Mouse (Mus musculus) limb, embryonic 11.5 days (tissue): ENCODE measurements at regions not wholly inside any gene's neighbourhood (a gene's known extent, or its start where the extent isn't known, plus 50 kb on each side); places are given as distances from the start of the nearest gene placed in this dataset.

ENCODE experiments used
- ATAC-seq: fragments of 200-750 bp; cut with Nextera tagmentation; 2 replicates; pipeline ENCODE4 v1.8.0; 2017; ENCODE audit warnings: low read depth; ENCODE audit not compliant: insufficient number of reproducible peaks, low FRiP score, low TSS enrichment
- DNase-seq: peaks from one replicate; pipeline ENCODE4 v3.0.0-alpha.2; 2015; ENCODE audit warnings: low spot score
- H3K27ac ChIP-seq: fragments of 300-500 bp; sonication (generic); replicated peaks from 2 replicates; pipeline ENCODE4 v1.5.1; 2014; ENCODE audit warnings: low read depth, mild to moderate bottlenecking, low read length
- H3K27me3 ChIP-seq: fragments of 300-500 bp; sonication (generic); 2 replicates; pipeline ENCODE4 v1.6.1; 2014; ENCODE audit warnings: mild to moderate bottlenecking, low read length, mixed read lengths; ENCODE audit not compliant: control insufficient read depth, insufficient read depth
- H3K36me3 ChIP-seq: fragments of 300-500 bp; sonication (generic); 2 replicates; pipeline ENCODE4 v1.6.1; 2014; ENCODE audit warnings: mild to moderate bottlenecking, low read length, moderate library complexity, mixed read lengths; ENCODE audit not compliant: control insufficient read depth, insufficient read depth
- H3K4me1 ChIP-seq: fragments of 300-500 bp; sonication (generic); 2 replicates; pipeline ENCODE4 v1.6.1; 2014; ENCODE audit warnings: low read length, mixed read lengths; ENCODE audit not compliant: control insufficient read depth, insufficient read depth
- H3K4me2 ChIP-seq: fragments of 300-500 bp; sonication (generic); 2 replicates; pipeline ENCODE4 v1.6.1; 2014; ENCODE audit warnings: low read depth, mild to moderate bottlenecking, moderate library complexity; ENCODE audit not compliant: severe bottlenecking
- H3K4me3 ChIP-seq: fragments of 300-500 bp; sonication (generic); 2 replicates; pipeline ENCODE4 v1.5.1; 2014; ENCODE audit warnings: low read depth, low read length
- H3K9ac ChIP-seq: fragments of 300-500 bp; sonication (generic); 2 replicates; pipeline ENCODE4 v1.6.1; 2014; ENCODE audit warnings: mild to moderate bottlenecking, low read length
- H3K9me3 ChIP-seq: fragments of 300-500 bp; sonication (generic); 2 replicates; pipeline ENCODE4 v1.6.1; 2016; ENCODE audit warnings: low read length; ENCODE audit not compliant: control insufficient read depth
- WGBS: fragments of 180-500 bp; shearing (Covaris S2); extraction: QIAGEN DNeasy Blood & Tissue Kit; methylation state at CpG from one replicate; pipeline ENCODE4 v1.1.7; 2014; 5-methylcytosine and 5-hydroxymethylcytosine counted together

GRCm38 (mm10) chr3:115801581-115802200 lies 85.9 kb upstream of the Dph5 start:
- no peak overlapping the region for H3K4me3 ChIP-seq
- no peaks in the 10 kb centered on the region for H3K4me1 ChIP-seq
- no peak overlapping the region for H3K4me2 ChIP-seq
- H3K36me3 ChIP-seq = no peaks in the 10 kb centered on the region
- no peak for DNase-seq
- WGBS = 82% methylated on average over 5 of the region's 5 CpGs
- no peaks in the 10 kb centered on the region for H3K9me3 ChIP-seq
- H3K27me3 ChIP-seq = no peaks in the 10 kb centered on the region
- no peak for ATAC-seq
- no peak overlapping the region for H3K9ac ChIP-seq
- H3K27ac ChIP-seq = no peak overlapping the region

DNA sequence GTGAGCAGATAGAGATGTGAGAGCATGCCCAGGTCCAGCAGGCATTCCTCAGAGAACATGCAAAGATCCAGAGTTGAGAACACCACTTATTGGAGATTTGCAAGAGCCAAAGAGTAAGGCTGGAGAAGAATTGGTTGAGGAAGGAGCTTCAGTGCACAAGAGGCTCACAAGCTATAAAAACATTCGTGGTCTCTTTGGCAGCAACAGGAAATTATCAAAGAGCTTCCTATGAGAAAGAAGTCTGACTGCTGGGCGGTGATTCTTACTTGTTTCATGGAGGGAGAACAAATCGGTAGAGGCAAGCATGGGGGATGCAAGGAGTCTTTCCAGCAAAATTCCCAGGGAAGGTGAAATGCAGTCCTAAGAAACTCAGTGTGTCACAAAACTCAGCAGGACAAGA lies 83.0 kb upstream of the Dph5 start:
- no peak overlapping the region for H3K4me3 ChIP-seq
- no peak overlapping the region for H3K4me2 ChIP-seq
- DNase-seq = no peak
- no peak overlapping the region for H3K9ac ChIP-seq
- no peak for ATAC-seq
- WGBS = 82% methylated on average over 3 of the region's 3 CpGs
- no peak overlapping the region for H3K27ac ChIP-seq
- no peaks in the 10 kb centered on the region for H3K4me1 ChIP-seq
- H3K36me3 ChIP-seq = no peaks in the 10 kb centered on the region
- H3K27me3 ChIP-seq = no peaks in the 10 kb centered on the region
- no peaks in the 10 kb centered on the region for H3K9me3 ChIP-seq

GRCm38 (mm10) chr3:115807032-115807431 lies 80.6 kb upstream of the Dph5 start:
- ATAC-seq = no peak
- Histone ChIP-seq H3K27me3 (no peaks in the 10 kb centered on the region), H3K27ac (no peak overlapping the region), H3K36me3 (no peaks in the 10 kb centered on the region), H3K9me3 (no peaks in the 10 kb centered on the region), H3K4me1 (no peaks in the 10 kb centered on the region), H3K4me3 (no peak overlapping the region), H3K9ac (no peak overlapping the region), H3K4me2 (no peak overlapping the region)
- WGBS = 80% methylated on average over 3 of the region's 3 CpGs
- no peak for DNase-seq

DNA sequence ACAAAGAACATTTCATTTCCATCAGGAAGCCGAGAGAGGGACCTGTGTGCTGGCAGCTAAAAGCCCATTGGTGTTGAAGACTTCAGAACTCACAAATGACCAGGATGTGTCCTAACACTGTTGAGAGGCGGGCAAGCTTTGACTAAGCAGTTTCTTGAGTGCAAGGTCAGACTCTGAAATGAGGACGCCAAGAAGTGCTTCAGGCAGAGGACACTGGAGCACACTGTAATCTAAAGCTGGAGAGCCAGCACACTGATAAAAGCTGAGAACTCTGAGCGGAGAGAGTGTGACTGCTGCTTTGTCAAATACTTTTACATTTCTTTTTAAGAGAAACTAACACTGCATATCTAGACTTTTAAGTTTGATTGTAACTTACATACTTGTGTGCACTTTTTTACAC lies 72.5 kb upstream of the Dph5 start:
- ATAC-seq = no peak
- Histone ChIP-seq H3K9me3 (no peaks in the 10 kb centered on the region), H3K4me3 (no peak overlapping the region), H3K27ac (no peak overlapping the region), H3K27me3 (no peaks in the 10 kb centered on the region), H3K36me3 (no peaks in the 10 kb centered on the region), H3K4me1 (no peaks in the 10 kb centered on the region), H3K9ac (no peak overlapping the region), H3K4me2 (no peak overlapping the region)
- DNase-seq = no peak
- WGBS = 75% methylated on average over 4 of the region's 4 CpGs

DNA sequence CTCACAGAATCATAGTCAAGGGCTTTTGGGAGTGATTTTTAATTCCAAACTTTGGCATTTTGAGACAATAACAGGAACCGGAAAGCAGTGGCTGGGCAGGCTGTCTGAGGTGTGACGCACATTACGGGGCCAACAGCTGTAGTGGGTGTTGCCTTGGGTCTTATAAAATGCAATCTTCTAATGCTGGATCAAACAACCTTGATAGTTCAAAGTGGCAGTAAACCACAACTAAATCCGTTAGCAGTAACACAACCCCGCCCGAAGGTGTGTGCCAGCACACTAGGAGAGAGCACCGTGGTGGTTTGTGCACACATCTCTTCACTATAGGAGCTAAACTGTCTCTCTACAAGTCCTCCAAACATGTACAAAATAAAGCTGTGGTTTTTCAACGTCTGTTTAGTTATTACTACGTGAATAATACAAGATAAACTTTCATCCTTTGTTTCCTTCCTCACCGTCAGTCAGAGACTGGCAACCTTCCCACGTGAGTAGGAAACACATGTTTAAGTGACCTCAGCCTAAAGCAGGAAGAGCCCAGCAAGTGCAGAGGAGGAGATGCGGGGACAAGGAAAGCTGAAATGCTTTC lies 72.0 kb upstream of the Dph5 start:
- WGBS = 63% methylated on average over 12 of the region's 12 CpGs
- no peak overlapping the region for H3K4me3 ChIP-seq
- no peak overlapping the region for H3K4me2 ChIP-seq
- no peak overlapping the region for H3K9ac ChIP-seq
- H3K9me3 ChIP-seq = no peaks in the 10 kb centered on the region
- H3K27ac ChIP-seq = no peak overlapping the region
- H3K27me3 ChIP-seq = no peaks in the 10 kb centered on the region
- DNase-seq (no peak), ATAC-seq (no peak)
- no peaks in the 10 kb centered on the region for H3K36me3 ChIP-seq
- no peaks in the 10 kb centered on the region for H3K4me1 ChIP-seq

DNA sequence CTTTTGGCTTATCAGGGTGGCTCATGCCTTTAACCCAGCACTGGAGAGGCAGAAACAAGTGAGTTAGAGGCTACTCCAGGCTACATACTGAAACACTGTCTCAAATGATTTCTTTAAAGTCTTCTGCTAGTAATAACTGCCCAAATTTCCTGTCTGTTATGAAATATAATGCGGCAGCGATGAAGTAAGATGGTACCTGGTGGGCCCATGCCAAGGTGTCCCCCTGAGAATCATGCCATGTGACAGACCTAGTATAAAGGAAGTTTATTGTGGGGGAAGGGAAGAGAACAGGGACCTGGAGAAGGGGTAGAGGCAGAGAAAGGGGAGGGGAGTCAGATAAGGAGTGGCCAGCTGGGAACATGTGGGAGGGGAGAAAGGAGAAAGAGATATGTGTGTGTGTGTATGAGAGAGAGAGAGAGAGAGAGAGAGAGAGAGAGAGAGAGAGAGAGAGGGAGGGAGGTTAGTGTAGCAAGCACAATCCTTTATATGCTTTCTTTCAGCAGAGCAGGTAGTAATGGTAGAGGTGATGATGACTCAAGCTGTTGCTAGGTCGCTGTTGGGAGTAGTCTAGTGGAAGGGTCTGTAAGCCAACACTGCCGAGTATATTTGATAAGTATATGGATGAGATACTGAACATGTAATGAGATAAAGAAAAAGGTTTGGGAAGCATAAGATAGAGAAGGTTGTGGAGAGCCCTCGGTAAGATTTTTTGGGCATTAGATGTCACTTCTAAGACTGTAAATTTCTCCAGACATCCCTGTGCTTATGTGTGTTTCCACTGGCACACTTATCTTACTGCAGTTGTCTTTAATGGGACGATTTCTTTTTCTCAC lies 71.1 kb upstream of the Dph5 start:
- 89% methylated on average over 6 of the region's 6 CpGs for WGBS
- no peak overlapping the region for H3K4me2 ChIP-seq
- no peaks in the 10 kb centered on the region for H3K4me1 ChIP-seq
- H3K9ac ChIP-seq = no peak overlapping the region
- no peaks in the 10 kb centered on the region for H3K9me3 ChIP-seq
- DNase-seq = no peak
- no peaks in the 10 kb centered on the region for H3K36me3 ChIP-seq
- no peak for ATAC-seq
- H3K27ac ChIP-seq = no peak overlapping the region
- no peaks in the 10 kb centered on the region for H3K27me3 ChIP-seq
- no peak overlapping the region for H3K4me3 ChIP-seq

GRCm38 (mm10) chr3:115817771-115818170 lies 69.9 kb upstream of the Dph5 start:
- no peak for DNase-seq
- no peak overlapping the region for H3K9ac ChIP-seq
- WGBS = 95% methylated on average over 5 of the region's 5 CpGs
- H3K9me3 ChIP-seq = no peaks in the 10 kb centered on the region
- H3K36me3 ChIP-seq = no peaks in the 10 kb centered on the region
- H3K4me2 ChIP-seq = no peak overlapping the region
- no peak for ATAC-seq
- H3K27me3 ChIP-seq = no peaks in the 10 kb centered on the region
- H3K27ac ChIP-seq = no peak overlapping the region
- no peaks in the 10 kb centered on the region for H3K4me1 ChIP-seq
- H3K4me3 ChIP-seq = no peak overlapping the region

- no peaks in the 10 kb centered on the region for H3K27me3 ChIP-seq
- 73% methylated on average over 7 of the region's 7 CpGs for WGBS
- H3K4me3 ChIP-seq = no peak overlapping the region
- H3K9me3 ChIP-seq = no peaks in the 10 kb centered on the region
- ATAC-seq (no peak), DNase-seq (no peak)
- H3K27ac ChIP-seq = no peak overlapping the region
- no peaks in the 10 kb centered on the region for H3K36me3 ChIP-seq
- no peak overlapping the region for H3K4me2 ChIP-seq
- no peak overlapping the region for H3K9ac ChIP-seq
- H3K4me1 ChIP-seq = no peaks in the 10 kb centered on the region
These were observed 68.9 kb upstream of the Dph5 start for GRCm38 (mm10) chr3:115818734-115819133.
